Mouse (Mus musculus) liver, adult 2 months (tissue): ENCODE measurements around the gene St13.
A peak's percentile ranks its signal among the peaks of the same experiment; 100 is the strongest.

Source experiments
- CTCF ChIP-seq: fragments of 200-500 bp; IDR thresholded peaks from 2 replicates; pipeline ENCODE4 v1.5.1; 2011; ENCODE audit warnings: low read depth, low read length, control low read depth
- POLR2A ChIP-seq: fragments of 200-500 bp; IDR thresholded peaks from 2 replicates; pipeline ENCODE4 v1.6.1; 2011; ENCODE audit warnings: low read length, control low read depth; ENCODE audit not compliant: insufficient read depth; ENCODE audit errors: extremely low read depth

DNA sequence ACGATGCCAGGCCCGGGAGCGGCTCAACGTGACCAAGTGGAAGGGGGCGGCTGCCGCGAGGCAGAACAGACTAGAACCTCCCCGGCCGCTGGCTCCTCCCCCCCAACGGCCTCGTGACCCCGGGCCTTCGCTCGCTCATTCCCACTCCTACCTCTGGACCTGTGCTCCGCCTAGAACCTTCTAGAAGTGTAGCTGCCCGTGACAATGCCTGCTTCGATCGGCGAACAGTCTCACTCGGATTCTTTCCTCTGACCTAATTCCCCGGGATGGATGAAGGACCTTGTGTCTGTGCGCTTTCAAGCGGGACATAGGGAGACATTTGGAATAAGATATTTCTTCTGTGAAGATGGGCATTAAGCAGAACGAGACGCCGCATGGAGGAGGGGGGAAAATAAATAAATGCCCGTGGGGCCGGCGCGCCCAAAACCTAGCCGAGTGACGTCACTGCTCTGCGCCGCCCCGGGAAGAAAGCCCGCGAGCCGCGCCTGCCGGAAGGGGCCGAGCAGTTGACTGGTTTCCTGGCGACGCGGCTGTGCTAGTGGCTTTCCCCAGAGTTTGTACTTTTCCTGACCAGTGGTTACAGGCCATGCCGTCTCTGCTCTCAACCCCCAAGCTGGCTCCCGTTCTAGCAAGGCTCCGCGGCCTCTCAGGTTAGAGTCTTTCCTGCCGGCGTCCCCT is at the start of gene St13, which contains the start of gene Xpnpep3:
- no peak for TF ChIP-seq CTCF
- TF ChIP-seq POLR2A, result peak; percentile 66
